Mouse (Mus musculus) cerebellum, adult 11-12 months (tissue): ENCODE results near the gene Actl6b.

Source experiments
- DNase-seq: peaks from one replicate; pipeline ENCODE4 v3.0.0; 2022

The Actl6b gene

DNA sequence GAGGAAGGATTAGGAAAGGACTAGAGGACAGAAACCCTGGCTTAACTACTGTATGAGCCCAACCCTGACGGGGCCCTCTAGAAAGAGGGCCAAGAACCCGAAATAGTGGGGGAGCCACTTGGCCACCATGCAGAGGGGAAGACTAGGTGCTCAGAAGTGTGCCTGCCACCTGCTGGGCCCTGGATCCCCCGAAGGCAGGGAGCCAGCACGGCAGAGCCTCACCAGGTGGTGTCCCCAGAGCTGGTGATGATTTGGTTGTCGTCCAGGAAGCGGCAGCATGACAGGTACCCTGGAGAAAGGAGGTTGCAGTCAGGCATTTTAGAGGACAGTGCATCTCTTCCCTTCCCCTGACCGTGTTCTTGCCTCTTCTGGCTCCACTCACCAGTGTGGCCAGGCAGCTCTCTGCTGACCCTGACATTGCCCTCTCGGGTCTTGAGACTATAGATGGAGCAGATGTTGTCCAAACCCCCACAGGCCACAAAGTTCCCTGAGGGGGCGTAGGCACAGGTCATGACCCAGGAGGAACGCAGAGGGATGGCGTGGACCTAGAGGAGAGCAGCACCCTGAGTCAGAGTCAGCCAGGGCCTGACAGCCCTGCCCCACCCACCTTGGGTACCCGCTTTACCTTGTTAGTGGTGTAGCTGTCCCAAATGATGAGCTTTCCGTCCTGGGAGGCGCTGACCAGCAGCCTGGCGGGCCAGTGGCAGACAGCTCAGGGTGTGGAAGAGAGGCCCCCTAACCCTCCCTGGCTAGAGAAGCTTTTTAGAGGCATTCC, 23.9 kb upstream of the Actl6b start:
- DNase-seq = peak; percentile 70

- DNase-seq = peak; percentile 47
Measured at GRCm38 (mm10) chr5:137530075-137530474, 23.2 kb upstream of the Actl6b start.

GRCm38 (mm10) chr5:137530588-137531413, 22.5 kb upstream of the Actl6b start:
- peak; percentile 82 for DNase-seq

DNA sequence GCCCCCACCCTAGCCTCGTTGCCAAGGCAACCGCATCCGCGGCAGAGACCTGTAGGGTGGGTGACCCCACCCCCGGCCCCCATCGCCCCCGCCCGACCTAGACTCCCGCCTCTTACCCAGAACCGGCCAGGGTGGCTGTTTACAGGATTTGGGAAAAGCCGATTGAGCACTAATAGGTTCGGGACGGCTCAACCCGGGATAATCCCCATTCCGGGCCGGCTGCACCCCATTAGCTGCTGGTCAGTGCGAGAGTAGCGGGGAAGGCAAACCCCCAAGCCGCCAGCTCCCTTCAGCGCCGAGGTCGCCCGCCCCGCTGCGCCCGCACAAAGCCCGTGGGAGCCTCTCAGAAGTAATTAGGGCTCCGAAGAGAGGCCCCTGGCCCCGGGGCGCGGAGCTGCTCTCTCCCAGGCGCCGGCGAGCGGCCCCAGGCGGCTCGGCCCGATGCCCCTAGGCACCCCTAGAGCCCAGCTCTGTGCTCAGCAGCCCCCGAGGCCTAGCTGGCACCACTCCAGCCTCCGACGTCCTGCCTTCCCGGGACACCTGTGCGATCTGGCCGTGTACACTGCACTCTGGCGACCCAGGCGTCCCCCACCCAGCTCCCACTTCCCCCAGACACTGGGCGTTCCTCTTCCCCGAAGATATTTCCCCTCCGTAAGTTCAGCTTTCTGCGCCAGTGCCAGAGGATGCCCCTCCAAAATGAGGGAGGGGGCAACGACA, 21.7 kb upstream of the Actl6b start:
- peak; percentile 81 for DNase-seq

DNA sequence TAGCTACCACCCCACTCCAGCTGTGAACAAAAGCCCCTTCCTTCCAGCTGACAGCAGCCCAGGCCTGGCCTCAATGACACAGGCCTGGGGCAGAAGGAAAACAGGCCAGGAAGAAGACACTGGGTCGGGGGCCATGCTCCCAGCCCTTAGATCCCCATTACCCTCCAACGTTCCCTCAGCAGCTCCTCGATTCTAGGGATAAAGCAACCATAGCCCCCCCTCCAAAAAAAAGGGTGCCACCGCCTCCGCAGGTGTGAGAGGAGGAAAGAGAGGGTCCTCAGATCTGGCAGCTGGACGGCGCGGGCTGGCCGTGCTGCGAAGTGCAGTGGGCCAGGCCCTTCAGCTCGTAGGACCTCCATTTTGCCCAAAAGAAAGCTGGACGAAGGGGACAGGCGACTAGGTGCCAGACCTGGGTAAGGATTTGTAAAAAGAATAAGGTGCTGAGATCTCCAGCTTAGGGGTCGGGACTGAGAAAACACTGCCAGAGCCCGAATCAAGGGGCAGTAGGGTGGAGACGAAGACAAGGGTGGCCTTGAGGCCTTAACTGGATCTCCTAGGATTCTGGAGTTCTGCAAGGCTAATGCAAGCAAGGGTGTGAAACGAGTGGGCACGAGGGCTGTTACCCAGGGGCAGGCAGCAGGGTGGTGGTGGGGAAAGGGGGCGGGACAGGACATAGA, 21.0 kb upstream of the Actl6b start:
- DNase-seq = peak; percentile 71

- DNase-seq = no peak
Measured at GRCm38 (mm10) chr5:137532808-137533116, 20.6 kb upstream of the Actl6b start.

DNA sequence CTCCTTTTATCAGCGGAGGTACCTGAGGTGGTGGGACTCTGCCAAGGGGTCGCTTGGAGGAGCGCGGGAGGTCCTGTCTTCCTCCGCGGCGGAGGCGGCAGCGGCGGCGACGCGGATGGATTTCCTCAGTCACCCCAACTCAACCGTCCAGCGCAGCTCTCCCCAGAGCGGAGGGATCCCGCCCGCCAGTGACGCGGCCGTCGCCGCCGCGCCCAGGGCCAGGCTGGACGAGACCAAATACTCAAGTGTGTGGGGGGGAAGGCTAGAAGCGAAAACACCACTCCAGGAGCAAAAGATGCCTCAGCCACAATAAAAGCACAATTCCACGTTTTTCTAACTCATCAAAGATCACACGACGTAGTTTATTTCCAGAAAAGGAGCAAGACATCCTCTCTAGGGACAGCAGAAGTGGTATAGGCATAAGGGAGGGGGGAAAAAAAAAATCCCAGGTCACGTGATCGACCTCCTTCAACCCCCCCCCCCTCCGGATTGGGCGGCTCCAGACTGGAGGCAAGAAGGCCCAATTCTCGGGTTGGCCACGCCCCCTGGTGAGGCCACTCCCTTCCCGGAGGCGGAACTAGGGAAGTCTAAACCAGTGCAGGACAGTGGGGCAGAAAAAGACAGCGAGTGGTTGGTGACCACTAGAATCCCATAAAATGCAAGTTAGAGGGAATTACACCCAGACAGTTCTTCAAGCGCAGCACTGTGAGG, 20.0 kb upstream of the Actl6b start, which contains the start of the genes Epo and Gnb2:
Epo (minus strand) TSS at position 126 of the 711 bp plus-strand sequence.
Gnb2 (minus strand) TSS at position 394 of the 711 bp plus-strand sequence.
- peak; percentile 98 for DNase-seq

GRCm38 (mm10) chr5:137534762-137535161, 18.6 kb upstream of the Actl6b start:
- peak; percentile 36 for DNase-seq

- no peak for DNase-seq
Measured at GRCm38 (mm10) chr5:137535318-137535717, 18.0 kb upstream of the Actl6b start.

- peak; percentile 46 for DNase-seq
Measured at GRCm38 (mm10) chr5:137537461-137537860, 15.9 kb upstream of the Actl6b start.

- DNase-seq = peak; percentile 87
Measured at GRCm38 (mm10) chr5:137539291-137539801, 14.0 kb upstream of the Actl6b start.

GRCm38 (mm10) chr5:137540991-137541390, 12.3 kb upstream of the Actl6b start:
- DNase-seq = peak; percentile 22

DNA sequence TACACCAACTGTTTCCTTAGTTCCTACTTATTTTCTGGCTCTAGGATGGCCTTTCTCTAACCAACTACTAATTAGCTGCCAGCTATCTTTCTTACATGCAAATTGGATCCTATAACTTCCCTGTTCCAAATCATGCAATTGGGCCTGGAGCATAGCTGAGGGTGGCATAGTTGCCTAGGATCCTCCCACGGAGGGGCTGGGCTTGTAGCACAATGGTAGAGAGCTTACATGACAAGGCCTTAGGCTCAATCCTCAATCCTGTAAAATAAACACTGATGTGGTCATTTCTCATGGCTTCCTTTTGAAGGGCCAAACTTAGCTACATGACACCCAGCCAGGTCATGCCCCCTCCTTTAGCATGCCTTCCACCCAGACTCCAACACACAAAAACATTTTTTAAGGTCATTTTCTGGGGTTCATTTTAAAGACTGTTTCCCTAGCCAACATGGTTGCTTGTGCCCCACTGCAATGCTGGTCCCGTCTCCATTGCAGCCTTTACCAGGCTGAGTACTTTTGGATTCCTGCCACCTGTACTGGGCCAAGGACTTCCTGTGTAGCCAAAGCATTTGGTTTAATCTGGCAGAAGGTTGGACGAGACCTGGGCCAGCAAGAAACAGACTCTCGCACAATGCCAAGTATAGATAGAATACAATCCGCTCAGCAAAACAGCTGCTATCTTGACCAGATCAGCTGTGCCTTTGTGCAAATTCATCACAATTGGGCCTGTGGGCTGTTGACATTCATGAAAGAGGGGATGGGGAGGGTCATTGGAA, 11.4 kb upstream of the Actl6b start:
- peak; percentile 88 for DNase-seq

DNA sequence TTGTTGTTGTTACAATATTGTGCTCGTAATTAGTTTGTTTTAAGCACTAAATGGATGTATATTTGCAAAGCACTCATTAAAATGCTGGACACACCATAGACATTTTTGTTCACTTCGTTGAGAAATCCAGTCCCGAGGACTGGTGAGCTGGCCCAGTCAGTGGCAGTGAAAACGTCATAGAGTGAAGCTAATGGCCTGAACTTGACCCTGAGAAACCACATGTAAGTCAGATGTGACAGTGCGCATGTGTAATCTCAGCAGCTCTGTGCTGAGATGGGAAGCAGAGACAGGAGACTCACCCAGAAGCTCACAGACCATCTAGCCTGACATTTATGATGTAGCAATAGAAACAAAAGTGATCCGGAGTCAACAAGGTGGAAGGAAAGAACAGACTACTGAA, 8.4 kb upstream of the Actl6b start:
- DNase-seq = peak; percentile 3

- peak; percentile 13 for DNase-seq
Measured at GRCm38 (mm10) chr5:137545596-137545995, 7.7 kb upstream of the Actl6b start.

DNA sequence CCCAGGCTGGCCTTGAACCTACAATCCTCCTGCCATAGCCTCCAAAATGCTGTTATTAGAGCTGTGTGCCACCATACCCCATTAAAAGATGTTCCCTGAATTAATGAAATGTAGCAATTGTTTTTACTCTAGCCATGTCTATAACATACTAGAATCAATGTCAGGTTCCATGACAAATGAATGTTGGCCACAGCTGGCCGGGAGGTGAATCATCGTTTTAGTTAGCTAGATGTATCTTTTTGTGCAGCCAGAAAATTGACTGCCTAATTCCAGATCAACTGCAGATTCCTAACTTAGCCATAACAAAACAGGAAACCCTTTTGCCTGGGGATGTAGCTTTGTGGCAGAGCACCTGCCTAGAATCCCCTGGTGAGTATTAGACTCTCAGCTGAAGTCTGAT, 3.5 kb upstream of the Actl6b start:
- DNase-seq = no peak

GRCm38 (mm10) chr5:137551119-137551518, 2.2 kb upstream of the Actl6b start:
- DNase-seq = peak; percentile 26

- DNase-seq = no peak
Measured at GRCm38 (mm10) chr5:137553000-137553399, 317 bp upstream of the Actl6b start.

DNA sequence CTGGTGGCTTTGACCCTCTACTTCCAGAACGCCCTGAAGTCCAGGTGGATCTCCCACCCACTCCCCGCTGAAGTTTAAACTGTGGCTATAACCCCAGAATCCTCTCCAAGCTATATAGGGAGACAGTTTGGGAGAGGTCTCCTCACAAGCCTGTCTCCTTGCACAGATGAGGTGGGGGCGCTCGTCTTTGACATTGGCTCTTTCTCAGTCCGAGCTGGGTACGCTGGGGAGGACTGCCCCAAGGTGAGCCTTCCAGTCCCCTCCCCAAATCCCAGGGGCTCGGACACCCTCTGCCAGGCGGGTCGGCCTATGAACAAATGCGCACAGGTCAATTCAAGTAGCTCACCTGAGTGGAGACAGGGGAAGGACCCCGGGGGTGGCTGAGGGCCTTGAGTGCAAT, 581 bp downstream of the Actl6b start:
- peak; percentile 52 for DNase-seq

DNA sequence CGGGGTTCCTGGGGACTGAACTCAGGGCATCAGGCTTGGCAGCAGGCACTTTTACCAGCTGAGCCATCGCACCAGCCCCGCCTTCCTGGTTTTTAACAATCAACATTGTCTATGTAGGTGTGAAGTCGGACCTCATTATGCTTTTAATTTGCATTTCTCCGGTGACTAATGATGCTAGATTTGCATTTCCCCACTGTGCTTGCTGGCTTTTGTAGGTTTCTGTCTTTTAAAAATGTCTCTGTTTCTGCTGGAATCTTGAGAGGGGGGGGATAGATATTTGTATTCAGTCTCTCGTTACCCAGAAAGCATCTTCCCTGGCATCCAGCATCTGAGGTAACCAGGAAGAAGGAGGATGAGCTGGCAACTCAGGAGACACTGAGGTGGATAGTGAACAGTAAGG, 8.2 kb downstream of the Actl6b start:
- no peak for DNase-seq

DNA sequence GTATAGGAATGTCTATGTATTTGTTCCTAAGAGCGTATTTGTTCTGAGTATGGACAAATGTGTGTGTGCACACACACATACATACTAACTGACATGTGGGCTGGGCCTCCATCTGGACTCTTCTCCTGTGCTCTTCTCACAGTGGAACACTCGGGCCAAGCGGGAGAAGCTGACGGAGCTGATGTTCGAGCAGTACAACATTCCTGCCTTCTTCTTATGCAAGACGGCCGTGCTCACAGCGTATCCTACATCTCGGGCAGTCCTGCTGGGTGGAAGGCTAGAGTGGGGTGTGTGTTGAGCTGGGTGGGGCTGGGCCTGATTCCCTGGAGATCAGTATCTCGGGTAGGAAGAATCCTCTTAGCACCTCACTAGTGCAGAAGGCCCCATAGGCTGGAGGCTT, 9.6 kb downstream of the Actl6b start:
- no peak for DNase-seq
